Mouse (Mus musculus): Measurements from ENCODE around the gene Kdsr. TPM values are rescaled to one million over a fixed set of nuclear protein-coding genes. Genes with fewer than 3 reads are reported as not detected.

Kdsr gene
- 10 to 100 TPM; 43.0 to 45.7 (median 45.4) TPM for total RNA-seq (2022)

DNA sequence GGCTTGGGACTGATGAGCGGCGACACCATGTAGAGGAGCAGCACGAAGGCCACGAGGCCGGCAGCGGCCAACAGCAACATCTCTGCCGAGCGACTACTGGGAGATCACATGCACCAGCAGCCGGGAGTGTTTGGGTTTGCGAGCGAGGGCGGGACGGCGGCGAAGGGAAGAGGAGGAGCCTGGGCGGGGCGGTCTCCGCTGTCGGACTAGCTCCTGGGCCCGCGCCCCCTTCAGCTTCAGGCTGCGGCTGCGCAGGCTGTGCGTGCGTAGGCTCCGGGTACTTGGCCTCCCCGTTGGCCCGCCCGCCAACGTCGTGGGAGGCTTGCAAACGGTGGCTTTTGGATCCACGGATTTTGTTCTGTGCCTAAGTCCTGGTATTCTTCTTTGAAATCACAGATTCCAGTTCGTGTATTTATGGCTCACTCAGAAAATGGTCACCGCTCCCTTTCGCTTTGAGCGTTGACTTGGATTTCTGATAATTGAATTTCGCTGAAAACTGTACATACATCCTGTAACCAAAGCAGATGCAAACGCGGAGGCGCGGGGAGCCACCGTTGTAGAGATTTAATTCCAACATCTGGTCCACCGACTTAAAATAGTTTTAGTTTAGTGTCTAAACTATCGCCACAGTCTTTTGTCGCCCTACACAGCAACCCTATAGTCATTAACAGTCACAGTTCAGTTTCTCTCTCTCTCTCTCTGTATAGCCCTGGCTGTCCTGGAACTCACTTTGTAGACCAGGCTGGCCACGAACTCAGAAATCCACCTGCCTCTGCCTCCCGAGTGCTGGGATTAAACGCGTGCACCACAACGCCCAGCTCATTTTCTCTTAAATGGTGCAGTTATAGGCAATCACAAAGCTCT lies at the start of gene Kdsr:
Gene Kdsr (minus strand): TSS at position 156 of the 864 bp plus-strand sequence.
- peak; percentile 97 for DNase-seq

DNA sequence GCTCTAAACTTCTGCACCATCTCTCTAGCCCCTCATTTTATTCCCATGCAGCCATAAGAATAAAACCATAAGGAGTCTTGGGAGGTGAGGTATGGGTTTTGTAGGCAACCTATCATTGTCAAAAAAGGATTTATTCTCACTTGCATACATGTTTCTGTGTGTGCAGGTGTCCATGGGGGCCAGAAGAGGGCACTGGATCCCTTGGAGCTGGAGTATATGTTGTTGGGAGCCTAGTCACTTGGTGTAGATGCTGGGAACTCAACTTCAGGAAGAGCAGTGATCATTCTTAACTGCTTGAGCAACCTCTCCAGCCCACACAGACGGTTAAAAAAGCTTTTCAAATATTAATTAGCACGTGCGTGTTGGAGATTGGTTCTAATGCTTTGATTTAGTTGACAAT lies 40.4 kb upstream of the Kdsr start:
- DNase-seq: no peak

DNA sequence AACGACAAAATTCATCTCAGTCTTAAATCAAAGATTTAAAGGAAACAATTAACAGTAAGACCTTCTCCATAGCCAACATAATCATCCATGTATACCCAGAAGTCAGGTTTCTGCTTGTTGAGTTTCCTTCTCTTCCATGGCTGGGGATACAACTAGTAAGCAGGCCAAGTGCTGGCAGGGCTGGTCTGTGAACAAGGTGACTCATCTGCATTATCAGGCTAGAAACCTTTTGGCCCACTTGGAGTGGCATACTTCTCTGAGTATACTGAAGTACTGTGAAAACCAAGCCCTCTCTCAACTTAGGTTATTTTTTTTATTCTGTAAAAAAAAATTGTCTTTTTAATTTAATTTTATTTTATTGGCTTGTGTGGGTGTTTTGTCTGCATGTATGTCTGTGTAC lies 39.9 kb upstream of the Kdsr start:
- no peak for DNase-seq

DNA sequence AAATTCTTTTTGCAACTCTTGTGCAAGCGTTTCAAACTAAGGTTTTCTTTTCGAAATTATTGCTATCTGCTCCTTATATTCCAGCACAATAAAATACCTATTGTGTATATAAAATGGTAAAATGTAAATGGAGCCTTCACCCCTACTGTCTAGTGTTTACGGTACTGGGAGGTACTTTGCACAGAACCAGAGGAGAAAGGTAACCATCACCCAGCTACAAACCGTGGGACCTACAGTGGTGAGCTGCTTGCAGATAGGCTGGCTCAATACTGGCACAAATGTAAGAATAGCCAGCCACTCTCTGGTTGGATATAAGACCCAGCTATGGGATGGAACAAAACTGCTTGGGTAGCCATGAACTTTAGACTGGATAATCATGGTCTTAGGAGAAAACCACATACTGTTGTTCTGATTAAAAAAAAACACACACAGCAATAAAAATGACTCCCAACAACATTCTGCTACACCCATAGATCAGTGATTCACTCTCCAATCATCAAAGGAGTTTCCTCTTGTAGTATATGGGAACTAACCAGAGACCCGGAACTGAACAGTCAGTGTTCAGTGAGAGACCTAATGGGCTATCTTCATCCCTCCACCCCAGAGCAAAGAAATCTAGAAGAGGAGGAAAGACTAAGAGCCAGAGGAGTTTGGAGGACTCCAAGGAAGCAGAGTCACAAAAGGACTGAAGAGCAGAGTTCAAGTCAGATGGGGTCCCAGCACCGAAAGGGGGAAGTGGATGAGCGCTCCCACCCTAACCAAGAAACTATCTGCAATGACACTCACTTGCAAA lies 37.7 kb upstream of the Kdsr start:
- no peak for DNase-seq

DNA sequence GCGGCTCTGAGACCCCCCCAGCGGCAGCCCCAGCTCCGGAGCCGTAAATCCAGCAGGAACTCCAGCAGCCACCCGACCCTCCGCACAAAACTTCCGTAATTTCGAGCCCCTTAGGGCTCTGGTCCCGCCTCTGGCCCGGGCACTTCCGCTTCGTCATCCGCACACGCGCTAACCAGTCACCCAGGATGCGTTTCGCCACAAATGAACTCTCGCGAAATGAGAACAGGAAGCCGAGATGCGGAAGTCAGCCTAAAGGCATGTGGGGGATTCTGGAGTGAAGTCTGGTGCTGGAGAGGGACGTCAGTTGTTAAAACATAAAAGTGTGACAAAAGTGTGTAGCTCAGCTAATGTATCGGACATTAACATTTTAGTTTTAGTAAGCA lies 37.0 kb upstream of the Kdsr start, which contains the start of gene Vps4b:
Gene Vps4b (minus strand): TSS at position 187 of the 383 bp plus-strand sequence.
- DNase-seq: peak; percentile 91

DNA sequence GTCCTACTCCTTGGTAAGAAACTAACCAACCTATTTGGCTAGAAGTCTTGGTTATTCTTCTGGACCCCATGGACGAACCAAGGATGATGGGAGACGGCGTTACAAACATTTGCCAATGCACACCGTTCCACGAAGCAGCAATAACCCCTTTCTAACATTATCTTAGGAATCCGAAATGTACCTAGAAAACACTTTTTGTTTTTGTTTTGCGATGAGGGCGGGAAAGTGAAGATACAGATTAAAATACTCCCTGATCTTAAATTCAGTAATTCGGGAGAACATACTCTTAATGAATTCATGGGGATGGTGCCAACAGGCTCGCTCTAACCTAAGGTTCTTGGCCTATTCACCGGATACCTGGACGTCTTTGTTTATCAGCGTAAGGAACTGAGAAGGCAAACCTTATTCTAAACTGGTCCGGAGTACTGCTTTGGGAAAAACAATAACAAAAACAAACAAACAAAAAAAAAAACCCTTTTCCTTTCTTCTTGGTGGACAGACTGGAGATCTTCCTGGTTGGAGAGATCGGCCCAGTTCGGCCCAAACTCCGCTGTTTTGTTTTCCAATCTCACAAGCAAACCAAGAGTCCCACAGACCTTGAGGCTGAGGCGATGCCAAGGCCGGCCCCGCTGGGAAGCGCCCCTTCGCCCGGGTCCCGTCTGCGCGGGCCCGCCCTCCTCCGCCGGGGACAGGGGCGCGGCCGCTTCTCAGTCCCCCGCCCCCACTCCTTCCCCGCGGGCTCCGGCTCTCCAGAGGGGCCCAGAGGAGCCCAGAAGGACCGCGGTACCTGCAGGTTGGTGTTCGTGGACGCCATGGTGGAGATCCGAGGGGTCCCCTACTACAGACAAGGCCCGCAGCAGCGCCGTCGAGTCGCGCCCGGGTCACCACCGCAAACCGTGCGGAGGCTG lies 36.4 kb upstream of the Kdsr start:
- DNase-seq: no peak

DNA sequence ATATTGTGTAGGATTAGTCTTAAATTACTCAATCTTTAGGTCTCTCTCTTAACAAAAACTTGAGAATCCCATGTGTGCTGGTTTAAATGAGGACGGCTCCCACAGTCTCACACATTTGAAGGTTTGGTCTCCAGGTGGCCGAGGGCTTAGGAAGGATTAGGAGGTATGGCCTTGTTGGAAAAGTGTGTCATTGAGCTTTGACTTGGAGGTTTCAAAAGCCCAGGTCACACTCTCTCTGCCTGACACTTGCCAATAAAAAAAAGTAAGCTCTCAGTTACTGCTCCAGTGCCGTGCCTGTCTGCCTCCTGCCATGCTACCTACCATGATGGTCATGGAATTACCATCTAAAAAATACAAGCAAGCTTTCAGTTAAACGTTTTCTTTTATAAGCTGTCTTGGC lies 15.4 kb upstream of the Kdsr start:
- no peak for DNase-seq

- DNase-seq: no peak
These were observed 14.6 kb upstream of the Kdsr start for GRCm38 (mm10) chr1:106774092-106774491.

GRCm38 (mm10) chr1:106768773-106769172 lies 9.2 kb upstream of the Kdsr start:
- no peak for DNase-seq

DNA sequence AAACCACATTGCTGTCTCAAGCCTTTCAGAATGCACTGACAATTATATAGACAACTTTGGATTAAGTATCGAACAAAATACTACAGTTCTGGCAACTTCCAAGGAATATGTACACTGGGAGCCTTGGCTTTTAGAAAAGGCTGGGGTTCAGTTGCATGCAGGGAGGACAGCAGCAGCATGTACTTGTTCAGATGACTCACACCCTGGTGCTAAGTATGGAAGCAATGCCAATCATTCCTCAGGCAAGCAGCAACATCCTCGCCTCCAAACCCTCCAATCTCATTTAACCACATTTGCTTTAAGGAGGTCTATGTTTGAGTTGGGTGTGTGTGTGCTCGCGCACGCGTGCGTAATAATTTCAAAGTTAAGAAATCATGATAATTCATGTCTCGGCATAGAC lies 6.2 kb upstream of the Kdsr start:
- no peak for DNase-seq

- DNase-seq: no peak
These were observed 5.3 kb upstream of the Kdsr start for GRCm38 (mm10) chr1:106764846-106765245.

GRCm38 (mm10) chr1:106764281-106764680 lies 4.8 kb upstream of the Kdsr start:
- no peak for DNase-seq

DNA sequence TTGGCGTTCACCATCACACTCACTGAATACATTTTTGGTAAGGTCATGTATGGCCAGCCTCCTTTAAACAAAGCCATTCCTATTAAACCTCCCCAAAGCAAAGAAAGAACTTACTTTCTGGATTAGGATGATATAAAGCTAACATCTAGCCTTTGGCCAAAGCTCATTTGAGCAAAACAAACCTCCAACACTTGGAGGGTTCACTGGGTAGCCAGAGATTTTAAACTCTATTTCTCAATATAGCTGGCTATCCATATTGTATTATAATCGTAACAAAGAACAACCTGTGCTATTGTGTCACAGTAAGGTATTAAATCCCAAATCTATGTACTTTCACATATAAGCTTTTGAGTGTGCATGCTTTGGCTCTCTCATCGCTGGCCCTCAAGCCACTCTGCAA lies 1.2 kb upstream of the Kdsr start:
- no peak for DNase-seq

DNA sequence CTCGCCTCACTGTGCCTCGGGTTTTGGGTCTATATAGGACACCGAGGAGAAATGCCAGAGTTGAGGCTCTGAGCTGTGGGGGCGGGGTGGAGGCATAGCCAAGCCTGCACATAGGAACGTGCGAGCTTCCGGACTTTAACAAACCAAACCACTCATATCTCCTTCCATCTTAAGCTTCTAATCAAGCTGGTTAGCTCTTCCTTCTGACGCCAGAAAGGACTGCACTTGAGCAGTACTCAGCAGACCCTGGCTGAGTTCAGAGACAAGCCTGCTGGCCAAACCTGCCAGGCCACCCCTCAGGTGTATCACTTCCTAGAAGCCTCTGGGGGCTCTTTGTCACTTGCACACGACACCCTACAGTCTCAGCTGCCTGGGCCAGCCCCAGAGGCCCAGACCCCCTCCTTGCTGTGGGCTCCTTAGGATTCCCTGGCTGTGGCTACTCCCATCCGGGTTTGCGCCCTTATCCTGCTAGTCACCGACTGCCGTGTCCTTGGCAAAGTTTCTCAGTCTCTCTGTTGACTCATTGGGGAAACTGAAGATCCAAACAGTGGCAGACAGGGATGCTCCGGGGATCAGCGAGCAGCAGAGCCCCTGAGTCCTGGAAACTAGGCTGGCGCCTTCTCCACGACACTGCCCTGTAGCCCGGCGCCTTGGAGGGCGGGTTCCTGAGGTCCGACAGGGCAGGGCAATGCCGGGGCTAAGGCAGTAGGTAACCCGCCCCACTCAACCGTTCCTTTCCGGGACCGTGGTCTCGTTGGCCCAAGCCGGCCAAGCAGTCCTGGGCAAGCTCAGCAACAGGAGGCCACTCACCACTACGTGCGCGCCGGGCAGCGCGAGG lies 574 bp downstream of the Kdsr start:
- DNase-seq: peak; percentile 69

GRCm38 (mm10) chr1:106756633-106757032 lies 2.9 kb downstream of the Kdsr start:
- DNase-seq: no peak

DNA sequence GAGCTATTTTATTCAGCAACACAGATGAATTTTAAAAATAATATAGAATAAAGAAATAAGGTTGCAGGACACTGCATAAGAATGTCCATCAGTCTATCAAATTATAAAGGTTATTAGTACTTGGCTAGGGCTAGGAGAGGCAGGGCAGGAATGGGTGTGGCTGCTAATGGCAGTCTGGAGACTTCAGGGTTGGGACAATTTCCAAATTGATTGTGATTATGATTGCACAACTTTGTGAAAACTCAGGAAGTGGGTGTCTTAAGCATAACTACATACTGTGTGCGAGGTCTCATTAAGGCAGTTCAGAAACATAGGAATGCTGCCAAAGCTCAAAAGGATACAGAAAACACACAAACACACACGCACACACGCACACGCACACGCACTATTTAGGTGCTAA lies 7.5 kb downstream of the Kdsr start:
- no peak for DNase-seq

DNA sequence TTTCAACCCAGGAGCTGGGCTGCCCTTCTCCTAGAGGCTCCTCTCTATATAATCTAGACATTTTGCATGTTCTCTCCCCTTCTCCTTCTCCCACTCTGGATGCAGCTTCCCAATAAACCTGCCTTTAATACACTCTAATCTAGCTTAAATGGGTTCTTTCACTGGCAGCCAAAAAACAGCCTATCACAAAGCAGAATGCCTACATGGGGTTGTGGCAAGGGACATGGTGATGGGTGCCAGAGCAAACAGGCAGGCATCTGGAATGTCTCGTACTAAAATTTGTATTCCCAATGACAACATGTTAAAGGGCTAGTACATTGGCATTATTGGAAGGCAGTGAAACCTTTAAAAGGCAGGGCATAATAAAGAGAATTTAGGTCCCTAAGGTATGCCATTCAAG lies 8.9 kb downstream of the Kdsr start:
- no peak for DNase-seq

GRCm38 (mm10) chr1:106748555-106749315 lies 10.8 kb downstream of the Kdsr start:
- DNase-seq: no peak

GRCm38 (mm10) chr1:106742980-106743379 lies 16.5 kb downstream of the Kdsr start:
- DNase-seq: no peak

GRCm38 (mm10) chr1:106740735-106741134 lies 18.8 kb downstream of the Kdsr start:
- no peak for DNase-seq

- no peak for DNase-seq
These were observed 19.7 kb downstream of the Kdsr start for GRCm38 (mm10) chr1:106739810-106740209.
